Mouse (Mus musculus) spleen, adult 2 months (tissue): ENCODE results near the gene Stk19.
"Not testable (repeated sequence)": the region's sequence is repeated elsewhere in the genome, so short reads cannot be mapped to it uniquely, and the experiment has no call there.

Experiments
- CTCF ChIP-seq: fragments of 200-500 bp; IDR thresholded peaks from 2 replicates; pipeline ENCODE4 v1.5.1; 2011; ENCODE audit warnings: mild to moderate bottlenecking, inconsistent platforms; ENCODE audit not compliant: insufficient read depth, insufficient read length, insufficient replicate concordance; ENCODE audit errors: extremely low read depth
- POLR2A ChIP-seq: fragments of 200-500 bp; IDR thresholded peaks from 2 replicates; pipeline ENCODE4 v1.6.1; 2011; ENCODE audit warnings: low read depth, low read length, inconsistent platforms

DNA sequence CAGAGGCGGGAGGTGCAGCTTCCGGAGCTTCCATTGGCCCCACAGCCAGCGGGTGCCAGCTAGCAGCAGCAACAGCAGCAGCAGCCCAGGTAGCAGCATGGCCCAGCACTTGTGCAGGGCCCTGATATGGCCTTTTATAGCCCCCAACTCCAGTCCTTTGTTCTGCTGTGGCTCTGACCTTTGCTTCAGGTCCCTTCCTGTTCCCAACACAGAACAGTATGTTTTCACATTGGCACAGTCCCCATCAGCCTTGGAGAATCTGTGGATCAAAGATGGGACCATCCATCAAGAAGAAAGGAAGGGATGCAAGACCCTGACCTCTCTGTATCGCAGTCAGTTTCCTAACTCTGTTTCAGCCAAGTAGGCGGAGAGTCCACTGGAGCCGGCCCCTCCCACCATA lies 32.4 kb downstream of the Stk19 start, which contains the start of gene Cyp21a1:
- not testable (repeated sequence) for TF ChIP-seq CTCF, POLR2A
